Mouse (Mus musculus) myocyte (in vitro differentiated cells): ENCODE results near the gene B4galt7.

Experiments used
- E2F4 ChIP-seq: IDR thresholded peaks from one replicate; pipeline ENCODE4 v1.6.1; 2011; ENCODE audit warnings: mild to moderate bottlenecking, control low read depth, moderate library complexity; ENCODE audit not compliant: insufficient read depth
- MAX ChIP-seq: IDR thresholded peaks from one replicate; pipeline ENCODE4 v1.6.1; 2011; ENCODE audit warnings: low read depth, mild to moderate bottlenecking, control low read depth
- MYOD1 ChIP-seq, 3 experiments: IDR thresholded peaks; one replicate each; pipeline ENCODE4 v1.6.1; 2011; ENCODE audit warnings: control low read depth in 2 of 3, low read depth in 2 of 3, mild to moderate bottlenecking in 2 of 3, moderate library complexity in 1 of 3; ENCODE audit not compliant: insufficient read length in 2 of 3, control insufficient read depth in 1 of 3
- MYOG ChIP-seq, 3 experiments: IDR thresholded peaks; one replicate each; pipeline ENCODE4 v1.6.1; 2011; ENCODE audit warnings: control low read depth in 2 of 3, low read depth in 2 of 3, mild to moderate bottlenecking in 2 of 3; ENCODE audit not compliant: insufficient read length in 2 of 3, control insufficient read depth in 1 of 3, insufficient read depth in 1 of 3
- POLR2A ChIP-seq: IDR thresholded peaks from one replicate; pipeline ENCODE4 v1.6.1; 2011; ENCODE audit warnings: low read depth, mild to moderate bottlenecking, control low read depth, moderate library complexity; ENCODE audit not compliant: insufficient read length
- POLR2AphosphoS2 ChIP-seq: IDR thresholded peaks from one replicate; pipeline ENCODE4 v1.6.1; 2011; ENCODE audit warnings: low read depth, control low read depth; ENCODE audit not compliant: insufficient read length
- TCF12 ChIP-seq: IDR thresholded peaks from one replicate; pipeline ENCODE4 v1.6.1; 2011; ENCODE audit warnings: mild to moderate bottlenecking, control low read depth; ENCODE audit not compliant: poor library complexity, insufficient read depth, severe bottlenecking

DNA sequence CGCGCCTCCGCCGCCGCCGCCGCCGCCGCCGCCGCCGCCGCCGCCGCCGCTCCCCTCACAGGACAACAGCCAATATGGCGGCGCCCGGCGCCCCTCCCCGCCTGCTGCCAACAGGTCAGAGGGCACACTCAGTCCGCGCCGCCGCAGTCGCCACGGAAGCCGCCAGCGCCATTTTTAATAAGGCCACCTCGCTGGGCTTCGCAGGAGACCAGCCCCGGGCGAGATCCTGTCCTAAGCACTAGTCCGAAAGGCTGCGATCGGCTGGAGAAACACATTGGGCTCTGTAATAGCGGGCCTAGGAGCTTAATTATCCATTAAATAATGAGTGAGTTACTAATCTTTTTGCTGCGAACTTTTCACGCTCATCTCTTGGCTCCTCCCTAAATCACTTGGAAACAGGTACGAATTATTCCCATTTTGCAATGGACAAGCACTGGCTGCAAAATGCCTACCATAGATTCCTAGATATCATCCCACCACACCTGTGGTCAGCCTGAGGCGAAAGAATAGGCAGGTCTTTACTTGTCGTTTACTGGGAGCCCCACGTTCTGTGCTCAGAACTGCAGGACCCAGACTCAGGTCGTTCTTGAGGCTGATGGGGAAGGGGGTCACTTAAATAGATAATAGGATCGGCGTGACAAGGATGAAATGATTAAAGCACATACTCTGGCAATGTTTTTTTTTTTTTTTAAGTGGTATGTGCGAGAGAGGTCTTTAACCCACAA, 28.5 kb upstream of the B4galt7 start, which contains the start of gene Fam193b:
- peak; percentile 52 for TF ChIP-seq POLR2A
- TF ChIP-seq E2F4, result no peak
- no peak for TF ChIP-seq POLR2AphosphoS2
- TF ChIP-seq MAX, result no peak
- no peak for TF ChIP-seq TCF12
- no peak for TF ChIP-seq MYOG (IDR thresholded peaks at IDR 0.05; ENCODE audit: control insufficient read depth in 1 of 3, insufficient read depth in 1 of 3, insufficient read length in 2 of 3, low read depth in 2 of 3)
- TF ChIP-seq MYOD1 (IDR thresholded peaks at IDR 0.05; ENCODE audit: control insufficient read depth in 1 of 3, insufficient read length in 2 of 3, low read depth in 2 of 3), result no peak
